Mouse (Mus musculus) macrophage (primary cell): ENCODE data around the gene Lyrm7. TPM values are rescaled to one million over a fixed set of nuclear protein-coding genes. Genes with fewer than 3 reads are reported as not detected.
"Not testable (repeated sequence)": the region's sequence is repeated elsewhere in the genome, so short reads cannot be mapped to it uniquely, and the experiment has no call there.

ENCODE experiments used
- H3K27ac ChIP-seq: fragments of 350-480 bp; formaldehyde crosslinking; 2 replicates; pipeline ENCODE4 v1.9.0; 2021
- H3K36me3 ChIP-seq: fragments of 350-480 bp; formaldehyde crosslinking; 2 replicates; pipeline ENCODE4 v1.9.0; 2021; ENCODE audit errors: inconsistent target
- H3K4me3 ChIP-seq: fragments of 350-480 bp; formaldehyde crosslinking; 2 replicates; pipeline ENCODE4 v1.9.0; 2021; ENCODE audit errors: inconsistent target
- H3K79me2 ChIP-seq: fragments of 350-480 bp; formaldehyde crosslinking; 2 replicates; pipeline ENCODE4 v1.9.0; 2021; ENCODE audit errors: inconsistent target
- WGBS: methylation state at CpG from one replicate; pipeline ENCODE4 v1.1.7; 2026; ENCODE audit warnings: inconsistent platforms; ENCODE audit not compliant: missing documents; 5-methylcytosine and 5-hydroxymethylcytosine counted together
- polyA plus RNA-seq: library from polyadenylated mRNA; stranded (reverse); fragments of 250-400 nt; gene quantifications from 3 replicates; pipeline ENCODE4 v1.2.4, GENCODE M21; 2018; ENCODE audit warnings: inconsistent platforms
- total RNA-seq, 78 experiments: library from RNA; depleted of rRNA; stranded (reverse); fragments of 250-400 nt; gene quantifications; 1 replicate in 9 of 78; 2 replicates in 24 of 78; 3 replicates in 43 of 78; 4 replicates in 2 of 78; pipeline ENCODE4 v1.2.4; 2018; ENCODE audit warnings: inconsistent platforms in 56 of 78

The Lyrm7 gene
- total RNA-seq (2018; cell fraction: chromatin; rRNA removed): 1 to 10 TPM in 17 of 26 experiments, under 1 TPM in 4, not detected in 5; 0.52 to 7.9 (median 2.6) TPM
- 1 to 10 TPM in 8 of 26 experiments, under 1 TPM in 18; 0.29 to 2.3 (median 0.84) TPM for total RNA-seq (2018; cell fraction: cytosol; rRNA removed)
- 1 to 10 TPM in 14 of 26 experiments, under 1 TPM in 7, not detected in 5; 0.36 to 8.8 (median 1.4) TPM for total RNA-seq (2018; cell fraction: nucleus; rRNA removed)
- 0.29 to 3.3 TPM (median 1.0 TPM) in 3 replicates for polyA plus RNA-seq

DNA sequence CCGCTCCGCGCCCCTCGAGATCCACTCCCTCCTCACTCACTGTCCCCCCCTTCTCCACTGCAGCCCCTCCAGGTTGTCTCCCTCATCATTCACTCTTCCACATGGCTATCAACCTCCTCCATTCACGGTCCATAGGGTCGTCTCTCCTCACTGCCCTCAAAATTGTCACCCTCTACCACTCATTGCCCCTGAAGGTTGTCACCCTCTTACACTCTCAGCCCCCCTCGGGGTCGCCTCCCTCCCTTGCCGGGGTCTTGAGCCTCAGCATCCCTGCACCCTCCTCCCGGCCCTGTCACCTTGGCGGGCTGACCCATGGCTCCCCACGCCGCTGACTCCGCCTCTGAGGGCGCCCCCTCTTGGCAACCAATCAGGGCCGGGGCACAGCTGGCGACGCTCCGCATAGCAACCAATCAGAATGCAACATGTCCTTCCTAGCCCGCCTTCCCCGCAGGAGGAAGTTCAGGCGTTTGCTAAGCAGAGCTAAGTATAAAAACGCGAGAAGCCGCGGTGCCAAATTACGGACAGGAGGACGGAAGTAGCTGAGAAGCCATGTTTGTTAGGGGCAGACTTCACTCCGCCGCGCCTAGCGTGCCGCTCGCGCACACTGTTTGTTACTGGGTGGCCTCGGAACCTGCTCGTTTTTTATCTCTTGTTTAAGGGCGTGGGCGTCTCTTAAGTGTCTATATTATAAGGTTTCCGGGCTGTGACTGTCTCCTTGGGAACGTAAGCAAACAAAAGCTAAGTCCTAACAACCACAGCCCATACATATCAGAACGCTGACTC lies at the start of gene Lyrm7:
Gene Lyrm7 (minus strand): TSS at position 661 of the 783 bp plus-strand sequence.
- peak within 1 kb of the TSS; percentile 89 for H3K27ac ChIP-seq
- under 1% methylated on average over 42 of the region's 42 CpGs for WGBS
- H3K36me3 ChIP-seq: no peaks in the 10 kb centered on the region
- H3K4me3 ChIP-seq: peak within 1 kb of the TSS; percentile 68
- H3K79me2 ChIP-seq: no peaks in the 10 kb centered on the region

DNA sequence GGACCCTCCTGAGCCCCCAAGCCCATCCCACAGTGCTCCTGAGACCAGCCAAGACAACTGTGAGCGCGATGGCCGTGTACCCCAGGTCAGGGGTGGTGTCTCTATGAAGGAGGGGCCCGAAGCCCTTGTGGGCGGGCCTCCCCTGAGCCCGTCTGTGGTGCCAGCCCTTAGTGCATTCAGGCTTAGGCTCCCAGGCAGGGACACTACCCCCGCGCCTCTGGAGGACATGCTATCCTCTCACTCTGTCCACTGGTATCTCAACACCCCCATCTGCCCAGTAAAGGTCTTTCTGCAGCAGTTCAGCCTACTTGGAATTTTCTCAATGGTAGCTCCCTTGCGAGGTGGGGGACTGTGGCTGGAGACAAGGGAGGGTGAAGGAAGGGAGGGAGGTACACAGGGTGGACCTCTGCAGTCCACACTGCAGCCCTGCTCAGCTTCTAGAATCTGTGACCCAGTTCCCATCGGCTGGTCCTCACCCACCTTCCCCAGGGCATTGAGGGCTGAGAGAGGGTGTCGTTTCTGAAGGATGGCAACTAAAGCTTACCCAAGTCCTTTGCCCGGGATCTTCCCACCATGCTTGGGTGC lies 49.5 kb upstream of the Lyrm7 start:
- WGBS: 94% methylated on average over 12 of the region's 12 CpGs
- H3K36me3 ChIP-seq: peaks cover 67% of the 10 kb centered on the region
- no peak overlapping the region for H3K27ac ChIP-seq
- H3K4me3 ChIP-seq: no peak overlapping the region
- no peaks in the 10 kb centered on the region for H3K79me2 ChIP-seq

GRCm38 (mm10) chr11:54909273-54909672 lies 48.6 kb upstream of the Lyrm7 start:
- 90% methylated on average over 11 of the region's 11 CpGs for WGBS
- Histone ChIP-seq H3K27ac (no peak overlapping the region), H3K4me3 (no peak overlapping the region), H3K36me3 (peaks cover 58% of the 10 kb centered on the region), H3K79me2 (no peaks in the 10 kb centered on the region)

DNA sequence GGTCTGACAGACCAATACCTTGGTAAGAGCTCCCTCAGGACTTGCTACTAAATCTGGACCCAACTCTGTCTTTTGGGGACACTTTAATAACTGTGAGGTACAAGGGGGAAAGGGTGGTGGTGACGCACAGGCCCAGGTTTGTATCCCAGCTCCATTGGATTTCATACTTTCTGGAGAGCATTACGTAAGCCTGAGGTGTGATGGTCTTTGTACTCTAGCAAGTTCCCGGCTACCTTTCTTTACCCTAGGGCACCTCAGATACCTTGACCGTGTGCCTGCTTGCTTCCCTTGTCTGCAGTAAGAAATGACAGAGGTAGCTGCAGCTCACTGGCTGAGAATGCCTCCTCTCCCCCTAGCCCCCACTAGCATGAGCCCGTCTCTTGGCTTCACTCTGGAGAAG lies 46.5 kb upstream of the Lyrm7 start:
- no peaks in the 10 kb centered on the region for H3K79me2 ChIP-seq
- no peak overlapping the region for H3K4me3 ChIP-seq
- no peak overlapping the region for H3K27ac ChIP-seq
- H3K36me3 ChIP-seq: peaks cover 38% of the 10 kb centered on the region
- WGBS: 89% methylated on average over 4 of the region's 5 CpGs

DNA sequence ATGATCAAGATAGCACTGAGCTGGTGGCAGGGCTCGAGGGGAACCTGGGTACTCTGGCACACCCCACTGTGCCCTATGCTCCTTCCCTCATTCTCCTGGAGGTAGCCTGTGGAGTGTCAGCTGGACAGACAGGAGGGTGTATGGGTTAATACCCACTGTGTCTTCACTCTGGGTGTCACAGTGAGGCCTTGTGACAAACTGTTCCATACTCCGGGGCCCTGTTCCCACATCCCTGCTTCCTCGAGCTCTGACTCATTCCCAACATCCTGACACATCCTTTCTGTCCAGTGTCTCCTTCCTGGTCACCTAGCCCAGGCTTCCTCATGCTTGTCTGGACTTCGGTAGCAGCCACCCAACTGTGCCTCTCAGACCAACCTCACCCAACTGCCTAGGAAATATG lies 45.8 kb upstream of the Lyrm7 start:
- Histone ChIP-seq H3K36me3 (peaks cover 30% of the 10 kb centered on the region), H3K27ac (no peak overlapping the region), H3K4me3 (no peak overlapping the region), H3K79me2 (no peaks in the 10 kb centered on the region)
- WGBS: 74% methylated on average over 4 of the region's 4 CpGs

GRCm38 (mm10) chr11:54905931-54906330 lies 45.2 kb upstream of the Lyrm7 start:
- H3K27ac ChIP-seq: no peak overlapping the region
- no peaks in the 10 kb centered on the region for H3K79me2 ChIP-seq
- H3K36me3 ChIP-seq: peaks cover 25% of the 10 kb centered on the region
- WGBS: 94% methylated on average over 4 of the region's 4 CpGs
- no peak overlapping the region for H3K4me3 ChIP-seq

GRCm38 (mm10) chr11:54905086-54905485 lies 44.4 kb upstream of the Lyrm7 start:
- no peak overlapping the region for H3K4me3 ChIP-seq
- 90% methylated on average over 3 of the region's 3 CpGs for WGBS
- H3K79me2 ChIP-seq: no peaks in the 10 kb centered on the region
- peaks cover 17% of the 10 kb centered on the region for H3K36me3 ChIP-seq
- no peak overlapping the region for H3K27ac ChIP-seq

- H3K36me3 ChIP-seq: peaks cover 8% of the 10 kb centered on the region; the same call in 1 of the 2 replicates
- no peak overlapping the region for H3K4me3 ChIP-seq
- no peaks in the 10 kb centered on the region for H3K79me2 ChIP-seq
- no peak overlapping the region for H3K27ac ChIP-seq
- WGBS: 84% methylated on average over 4 of the region's 4 CpGs
Measured at GRCm38 (mm10) chr11:54903940-54904706, 43.4 kb upstream of the Lyrm7 start.

- H3K27ac ChIP-seq: no peak overlapping the region
- peaks cover under 1% of the 10 kb centered on the region; the same call in 1 of the 2 replicates for H3K36me3 ChIP-seq
- peak overlapping the region; percentile 39 for H3K4me3 ChIP-seq
- no peaks in the 10 kb centered on the region for H3K79me2 ChIP-seq
- 87% methylated on average over 5 of the region's 5 CpGs for WGBS
Measured at GRCm38 (mm10) chr11:54903339-54903738, 42.6 kb upstream of the Lyrm7 start.

- Histone ChIP-seq H3K79me2 (no peaks in the 10 kb centered on the region), H3K27ac (no peak within 1 kb of the TSS), H3K36me3 (no peaks in the 10 kb centered on the region), H3K4me3 (peak within 1 kb of the TSS; percentile 39)
- WGBS: 31% methylated on average over 44 of the region's 45 CpGs
Measured at GRCm38 (mm10) chr11:54902333-54903323, 41.9 kb upstream of the Lyrm7 start, which contains the start of gene Gpx3. TSS of gene Gpx3 (plus strand) at chr11:54902453.

GRCm38 (mm10) chr11:54899657-54900056 lies 38.9 kb upstream of the Lyrm7 start:
- 82% methylated on average over 4 of the region's 4 CpGs for WGBS
- no peak overlapping the region for H3K27ac ChIP-seq
- H3K79me2 ChIP-seq: no peaks in the 10 kb centered on the region

GRCm38 (mm10) chr11:54897470-54897869 lies 36.8 kb upstream of the Lyrm7 start:
- Histone ChIP-seq H3K4me3 (no peak overlapping the region), H3K79me2 (no peaks in the 10 kb centered on the region), H3K36me3 (no peaks in the 10 kb centered on the region), H3K27ac (no peak overlapping the region)
- WGBS: 95% methylated on average over 5 of the region's 5 CpGs

More at GRCm38 (mm10) chr11:54899657-54900056, 38.9 kb upstream of the Lyrm7 start:
- Histone ChIP-seq H3K4me3 (no peak overlapping the region), H3K36me3 (no peaks in the 10 kb centered on the region)

GRCm38 (mm10) chr11:54896646-54897045 lies 35.9 kb upstream of the Lyrm7 start:
- not testable (repeated sequence) for H3K36me3 ChIP-seq, H3K79me2 ChIP-seq, H3K27ac ChIP-seq, H3K4me3 ChIP-seq
- WGBS: 95% methylated on average over 3 of the region's 3 CpGs
